Mouse (Mus musculus) heart, embryonic 15.5 days (tissue): ENCODE data around the gene Ak5. TPM values are rescaled to one million over a fixed set of nuclear protein-coding genes. Genes with fewer than 3 reads are reported as not detected.
A peak's percentile ranks its signal among the peaks of the same experiment; 100 is the strongest.

Experiments used
- ATAC-seq: fragments of 200-750 bp; cut with Nextera tagmentation; replicated peaks from 2 replicates; pipeline ENCODE4 v1.8.0; 2017; ENCODE audit warnings: low read depth, moderate TSS enrichment; ENCODE audit not compliant: insufficient number of reproducible peaks, insufficient read depth, low FRiP score
- H3K27ac ChIP-seq: fragments of 300-500 bp; sonication (generic); 2 replicates; pipeline ENCODE4 v1.5.1; 2015; ENCODE audit warnings: mild to moderate bottlenecking, inconsistent platforms
- H3K27me3 ChIP-seq: fragments of 300-500 bp; sonication (generic); 2 replicates; pipeline ENCODE4 v1.6.1; 2015; ENCODE audit warnings: inconsistent platforms
- H3K36me3 ChIP-seq: fragments of 300-500 bp; sonication (generic); 2 replicates; pipeline ENCODE4 v1.6.1; 2015; ENCODE audit warnings: mild to moderate bottlenecking, inconsistent platforms
- H3K4me1 ChIP-seq: fragments of 300-500 bp; sonication (generic); replicated peaks from 2 replicates; pipeline ENCODE4 v1.6.1; 2015; ENCODE audit warnings: inconsistent platforms
- H3K4me2 ChIP-seq: fragments of 300-500 bp; sonication (generic); 2 replicates; pipeline ENCODE4 v1.6.1; 2015; ENCODE audit warnings: inconsistent platforms, mild to moderate bottlenecking, moderate library complexity
- H3K4me3 ChIP-seq: fragments of 300-500 bp; sonication (generic); 2 replicates; pipeline ENCODE4 v1.5.1; 2015; ENCODE audit warnings: mild to moderate bottlenecking, inconsistent platforms
- H3K9ac ChIP-seq: fragments of 300-500 bp; sonication (generic); 2 replicates; pipeline ENCODE4 v1.6.1; 2015; ENCODE audit warnings: mild to moderate bottlenecking, inconsistent platforms
- H3K9me3 ChIP-seq: fragments of 300-500 bp; sonication (generic); replicated peaks from 2 replicates; pipeline ENCODE4 v1.6.1; 2016; ENCODE audit warnings: inconsistent platforms
- WGBS: fragments of 180-500 bp; shearing (Covaris S2); methylation state at CpG from one replicate; pipeline ENCODE4 v1.1.7; 2015; ENCODE audit warnings: mixed read lengths; 5-methylcytosine and 5-hydroxymethylcytosine counted together
- polyA plus RNA-seq: library from polyadenylated mRNA; unstranded; fragments of >200 nt; fragmentation: Nextera tagmentation; extraction: Ambion mirVana; gene quantifications from 2 replicates; pipeline ENCODE4 v1.2.1, GENCODE M21; 2015

Gene Ak5
- polyA plus RNA-seq, 1 experiment from 2014 or later: 0.78 TPM

DNA sequence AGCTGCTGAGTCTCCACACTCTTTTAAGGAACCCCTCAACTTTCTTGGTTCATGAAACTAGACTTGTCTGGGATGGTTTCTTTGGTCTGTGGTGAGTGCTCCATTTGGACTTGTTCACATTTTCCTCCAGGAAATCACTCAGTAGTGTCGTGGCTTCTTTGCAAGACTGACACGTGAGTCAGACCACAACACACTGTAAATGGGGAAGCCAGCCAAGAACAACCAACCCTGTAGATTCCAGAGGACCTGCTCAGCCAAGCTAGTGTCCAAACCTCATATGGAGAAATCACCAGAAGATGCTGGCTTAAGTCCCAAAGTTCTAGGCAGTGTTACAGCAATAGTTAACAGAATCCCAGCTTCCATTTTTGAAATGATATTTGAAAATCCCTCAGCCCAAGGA is 155.6 kb downstream of the Ak5 start:
- Histone ChIP-seq H3K4me1 (0 out of 2 replicates have a peak, but pooled peaks cover 3% of the 10 kb centered on the region), H3K27me3 (peaks cover 3% of the 10 kb centered on the region; the same call in 1 of the 2 replicates), H3K9me3 (no peaks in the 10 kb centered on the region), H3K4me3 (no peak overlapping the region), H3K9ac (no peak overlapping the region), H3K4me2 (no peak overlapping the region), H3K36me3 (no peaks in the 10 kb centered on the region), H3K27ac (no peak overlapping the region)
- ATAC-seq: peak; percentile 68
- WGBS: 26% methylated on average over 2 of the region's 2 CpGs

DNA sequence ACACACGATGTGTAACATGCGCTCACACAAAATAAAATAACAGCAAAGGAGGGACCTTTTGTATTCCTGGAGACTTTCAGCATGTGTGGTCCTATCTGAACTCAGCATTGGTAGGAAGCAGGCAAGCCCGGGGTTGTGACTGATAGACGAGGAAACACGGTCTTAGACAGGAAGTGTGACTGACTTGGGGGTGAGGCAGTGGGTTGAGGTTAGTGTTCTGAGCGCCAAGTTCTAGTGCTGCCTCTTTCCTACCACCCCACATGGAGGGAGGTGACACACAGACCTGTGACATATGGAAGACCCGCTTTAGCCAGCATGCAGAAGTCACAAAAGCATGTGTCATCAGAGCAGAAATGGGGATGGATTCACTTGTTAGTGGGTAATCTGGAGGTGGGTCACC is 158.9 kb downstream of the Ak5 start:
- ATAC-seq: no peak
- Histone ChIP-seq H3K4me1 (no peaks in the 10 kb centered on the region), H3K27me3 (peaks cover 3% of the 10 kb centered on the region; the same call in 1 of the 2 replicates), H3K27ac (no peak overlapping the region), H3K9ac (no peak overlapping the region), H3K9me3 (no peaks in the 10 kb centered on the region), H3K4me3 (no peak overlapping the region), H3K4me2 (no peak overlapping the region), H3K36me3 (no peaks in the 10 kb centered on the region)
- 72% methylated on average over 7 of the region's 7 CpGs for WGBS

GRCm38 (mm10) chr3:152508419-152508993 is 159.7 kb downstream of the Ak5 start:
- no peak overlapping the region for H3K9ac ChIP-seq
- no peak for ATAC-seq
- 61% methylated on average over 12 of the region's 12 CpGs for WGBS
- H3K4me3 ChIP-seq: no peak overlapping the region
- no peaks in the 10 kb centered on the region for H3K9me3 ChIP-seq
- no peak overlapping the region for H3K4me2 ChIP-seq
- H3K36me3 ChIP-seq: no peaks in the 10 kb centered on the region
- H3K27me3 ChIP-seq: peaks cover 3% of the 10 kb centered on the region; the same call in 1 of the 2 replicates
- no peak overlapping the region for H3K27ac ChIP-seq
- no peaks in the 10 kb centered on the region for H3K4me1 ChIP-seq

- no peak overlapping the region for H3K27ac ChIP-seq
- 69% methylated on average over 8 of the region's 8 CpGs for WGBS
Measured at GRCm38 (mm10) chr3:152507900-152508299, 160.3 kb downstream of the Ak5 start.

DNA sequence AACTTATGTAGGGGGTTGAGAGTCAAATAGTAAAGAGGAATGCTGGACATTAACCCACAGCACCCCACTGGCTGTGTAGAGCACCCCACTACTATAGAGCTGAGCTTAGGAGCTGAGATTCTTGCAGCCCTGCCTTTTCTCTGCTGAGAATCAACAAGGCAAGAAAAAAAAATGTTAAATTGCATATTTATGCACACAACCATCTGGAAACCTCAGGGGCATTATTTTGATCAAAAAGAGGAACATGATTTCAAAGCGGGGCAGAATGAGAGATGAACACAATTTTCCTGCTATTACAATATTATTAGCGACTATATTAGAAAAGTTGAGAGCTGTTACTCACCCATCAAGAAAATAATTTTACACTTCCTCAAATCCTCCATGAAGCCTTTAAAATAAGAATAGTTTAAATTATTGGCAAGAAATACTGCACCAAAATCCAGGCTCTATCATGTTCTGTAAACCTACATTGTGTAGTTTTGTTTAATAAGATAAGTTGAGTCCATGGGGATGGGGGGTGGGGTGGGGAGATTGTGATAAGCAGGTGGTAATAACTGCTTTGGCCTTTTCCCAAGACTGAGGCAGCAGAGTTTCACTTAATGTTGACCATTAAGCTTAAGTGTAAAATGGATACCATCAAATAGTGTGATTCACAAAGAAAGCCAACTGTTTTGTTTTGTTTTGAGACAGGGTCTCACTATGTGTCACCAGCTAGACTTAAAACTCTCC is 169.0 kb downstream of the Ak5 start:
- no peak overlapping the region for H3K27ac ChIP-seq
- no peaks in the 10 kb centered on the region for H3K36me3 ChIP-seq
- H3K27me3 ChIP-seq: no peaks in the 10 kb centered on the region
- no peak for ATAC-seq
- no peaks in the 10 kb centered on the region for H3K9me3 ChIP-seq
- 74% methylated on average over 2 of the region's 2 CpGs for WGBS
- H3K4me3 ChIP-seq: no peak overlapping the region
- no peak overlapping the region for H3K9ac ChIP-seq
- H3K4me2 ChIP-seq: no peak overlapping the region
- peaks cover 16% of the 10 kb centered on the region for H3K4me1 ChIP-seq

More at GRCm38 (mm10) chr3:152507900-152508299, 160.3 kb downstream of the Ak5 start:
- Histone ChIP-seq H3K4me1 (no peaks in the 10 kb centered on the region), H3K9ac (no peak overlapping the region), H3K4me3 (no peak overlapping the region), H3K9me3 (no peaks in the 10 kb centered on the region), H3K36me3 (no peaks in the 10 kb centered on the region), H3K4me2 (no peak overlapping the region), H3K27me3 (peaks cover 3% of the 10 kb centered on the region; the same call in 1 of the 2 replicates)
- no peak for ATAC-seq

DNA sequence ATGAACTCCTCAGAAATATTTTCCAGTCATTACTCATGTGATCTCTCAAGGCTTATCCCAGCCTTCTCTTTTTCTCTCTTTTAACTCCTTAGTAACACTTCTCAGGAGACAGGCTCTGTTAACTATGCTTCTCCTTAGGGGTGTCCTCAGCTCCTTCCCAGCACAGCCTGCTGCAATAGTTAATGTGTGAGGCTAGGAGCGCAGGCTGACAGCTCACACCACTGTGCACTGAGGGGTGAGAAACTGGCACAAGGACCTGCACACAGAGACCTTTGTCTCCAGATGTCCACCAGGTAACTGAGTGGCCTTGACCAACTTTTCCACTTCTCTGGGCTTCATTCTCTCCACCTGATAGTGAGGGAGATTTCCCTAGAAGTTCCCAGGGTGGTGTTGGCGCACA is 170.3 kb downstream of the Ak5 start:
- 80% methylated on average over 2 of the region's 2 CpGs for WGBS
- no peaks in the 10 kb centered on the region for H3K27me3 ChIP-seq

GRCm38 (mm10) chr3:152497084-152497483 is 171.1 kb downstream of the Ak5 start:
- H3K36me3 ChIP-seq: no peaks in the 10 kb centered on the region
- H3K27ac ChIP-seq: no peak overlapping the region
- H3K4me3 ChIP-seq: no peak overlapping the region
- H3K9me3 ChIP-seq: no peaks in the 10 kb centered on the region
- H3K4me2 ChIP-seq: no peak overlapping the region
- no peak overlapping the region for H3K9ac ChIP-seq
- ATAC-seq: no peak
- WGBS: 58% methylated on average over 7 of the region's 7 CpGs
- no peaks in the 10 kb centered on the region for H3K27me3 ChIP-seq
- peaks cover 28% of the 10 kb centered on the region for H3K4me1 ChIP-seq

More for the DNA sequence above, 170.3 kb downstream of the Ak5 start:
- H3K4me2 ChIP-seq: no peak overlapping the region
- H3K9me3 ChIP-seq: no peaks in the 10 kb centered on the region
- H3K4me3 ChIP-seq: no peak overlapping the region
- H3K4me1 ChIP-seq: peaks cover 25% of the 10 kb centered on the region
- H3K27ac ChIP-seq: no peak overlapping the region
- H3K36me3 ChIP-seq: no peaks in the 10 kb centered on the region
- no peak for ATAC-seq
- H3K9ac ChIP-seq: no peak overlapping the region

DNA sequence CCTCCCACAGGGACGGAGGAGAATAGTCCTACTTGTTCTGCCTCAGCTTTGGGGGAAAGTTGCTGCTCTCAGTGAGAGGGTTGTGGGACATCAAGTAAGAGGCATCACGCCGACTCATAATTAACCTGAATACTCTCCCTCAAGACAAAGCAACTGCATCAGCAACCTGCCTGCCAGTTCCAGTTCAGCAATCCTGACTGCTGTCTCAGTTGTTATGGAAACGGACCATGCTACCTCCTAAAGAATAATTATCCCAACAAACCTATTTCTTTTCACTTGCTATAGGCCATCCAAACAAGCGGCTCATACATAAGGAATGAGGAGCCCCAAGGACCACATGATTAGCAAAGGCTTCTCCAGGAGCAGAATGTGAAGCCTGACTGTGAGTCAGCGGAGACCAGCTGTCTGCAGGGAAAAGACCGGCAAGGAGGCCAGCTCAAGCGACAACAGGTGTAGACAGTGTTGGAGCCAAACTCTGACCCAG is 172.7 kb downstream of the Ak5 start:
- Histone ChIP-seq H3K9me3 (no peaks in the 10 kb centered on the region), H3K4me2 (no peak overlapping the region), H3K9ac (no peak overlapping the region), H3K4me3 (no peak overlapping the region), H3K27me3 (peaks cover 6% of the 10 kb centered on the region; the same call in 1 of the 2 replicates), H3K36me3 (no peaks in the 10 kb centered on the region), H3K4me1 (peaks cover 28% of the 10 kb centered on the region), H3K27ac (no peak overlapping the region)
- ATAC-seq: no peak
- WGBS: 83% methylated on average over 8 of the region's 8 CpGs

GRCm38 (mm10) chr3:152494667-152495360 is 173.3 kb downstream of the Ak5 start:
- no peak overlapping the region for H3K27ac ChIP-seq
- no peak overlapping the region for H3K4me2 ChIP-seq
- peaks cover 28% of the 10 kb centered on the region for H3K4me1 ChIP-seq
- ATAC-seq: no peak; the same call in 1 of the 2 replicates
- no peaks in the 10 kb centered on the region for H3K36me3 ChIP-seq
- no peaks in the 10 kb centered on the region for H3K9me3 ChIP-seq
- H3K4me3 ChIP-seq: no peak overlapping the region
- H3K27me3 ChIP-seq: peaks cover 6% of the 10 kb centered on the region; the same call in 1 of the 2 replicates
- WGBS: 61% methylated on average over 12 of the region's 12 CpGs
- H3K9ac ChIP-seq: no peak overlapping the region

- Histone ChIP-seq H3K9ac (no peak overlapping the region), H3K4me1 (peaks cover 29% of the 10 kb centered on the region), H3K4me3 (no peak overlapping the region), H3K4me2 (0 out of 2 replicates have a peak overlapping the region, but pooled peaks have one; percentile 7), H3K9me3 (no peaks in the 10 kb centered on the region), H3K36me3 (no peaks in the 10 kb centered on the region), H3K27me3 (peaks cover 6% of the 10 kb centered on the region; the same call in 1 of the 2 replicates), H3K27ac (no peak overlapping the region)
- 20% methylated on average over 2 of the region's 2 CpGs for WGBS
- ATAC-seq: no peak
Measured at GRCm38 (mm10) chr3:152493813-152494212, 174.3 kb downstream of the Ak5 start.

- Histone ChIP-seq H3K9ac (no peak overlapping the region), H3K4me1 (peaks cover 35% of the 10 kb centered on the region), H3K4me2 (no peak overlapping the region), H3K4me3 (no peak overlapping the region), H3K36me3 (no peaks in the 10 kb centered on the region), H3K27ac (no peak overlapping the region), H3K27me3 (peaks cover 6% of the 10 kb centered on the region; the same call in 1 of the 2 replicates), H3K9me3 (no peaks in the 10 kb centered on the region)
- 81% methylated on average over 6 of the region's 6 CpGs for WGBS
- no peak for ATAC-seq
Measured at GRCm38 (mm10) chr3:152492241-152492640, 175.9 kb downstream of the Ak5 start.
